Mouse (Mus musculus) kidney, embryonic 15.5 days (tissue): ENCODE data around the gene Ralgps1. TPM values are rescaled to one million over a fixed set of nuclear protein-coding genes. Genes with fewer than 3 reads are reported as not detected.

Experiments used
- ATAC-seq: fragments of 200-750 bp; cut with Nextera tagmentation; replicated peaks from 2 replicates; pipeline ENCODE4 v1.8.0; 2017; ENCODE audit warnings: moderate TSS enrichment; ENCODE audit not compliant: low FRiP score
- H3K27ac ChIP-seq: fragments of 300-500 bp; sonication (generic); 2 replicates; pipeline ENCODE4 v1.5.1; 2015; ENCODE audit warnings: mild to moderate bottlenecking, inconsistent platforms
- H3K27me3 ChIP-seq: fragments of 300-500 bp; sonication (generic); 2 replicates; pipeline ENCODE4 v1.6.1; 2015; ENCODE audit warnings: inconsistent platforms
- H3K36me3 ChIP-seq: fragments of 300-500 bp; sonication (generic); 2 replicates; pipeline ENCODE4 v1.6.1; 2015; ENCODE audit warnings: inconsistent platforms
- H3K4me1 ChIP-seq: fragments of 300-500 bp; sonication (generic); 2 replicates; pipeline ENCODE4 v1.6.1; 2015; ENCODE audit warnings: inconsistent platforms
- H3K4me2 ChIP-seq: fragments of 300-500 bp; sonication (generic); 2 replicates; pipeline ENCODE4 v1.6.1; 2015; ENCODE audit warnings: moderate library complexity, mild to moderate bottlenecking, inconsistent platforms
- H3K4me3 ChIP-seq: fragments of 300-500 bp; sonication (generic); replicated peaks from 2 replicates; pipeline ENCODE4 v1.5.1; 2015; ENCODE audit warnings: mild to moderate bottlenecking, inconsistent platforms
- H3K9ac ChIP-seq: fragments of 300-500 bp; sonication (generic); 2 replicates; pipeline ENCODE4 v1.6.1; 2015; ENCODE audit warnings: mild to moderate bottlenecking, inconsistent platforms
- H3K9me3 ChIP-seq: fragments of 300-500 bp; sonication (generic); replicated peaks from 2 replicates; pipeline ENCODE4 v1.6.1; 2016; ENCODE audit warnings: inconsistent platforms
- WGBS: fragments of 180-500 bp; shearing (Covaris S2); methylation state at CpG from one replicate; pipeline ENCODE4 v1.1.7; 2015; ENCODE audit warnings: mixed read lengths; 5-methylcytosine and 5-hydroxymethylcytosine counted together
- polyA plus RNA-seq: library from polyadenylated mRNA; unstranded; fragments of >200 nt; fragmentation: Nextera tagmentation; extraction: Ambion mirVana; gene quantifications from 2 replicates; pipeline ENCODE4 v1.2.1, GENCODE M21; 2015

The Ralgps1 gene
- polyA plus RNA-seq, 1 experiment from 2014 or later = 5.5 TPM

GRCm38 (mm10) chr2:33176516-33176915 lies 194.8 kb downstream of the Ralgps1 start:
- Histone ChIP-seq H3K27ac (no peak overlapping the region), H3K36me3 (no peaks in the 10 kb centered on the region), H3K4me2 (no peak overlapping the region), H3K9ac (no peak overlapping the region), H3K4me3 (no peak overlapping the region), H3K9me3 (no peaks in the 10 kb centered on the region), H3K27me3 (no peaks in the 10 kb centered on the region), H3K4me1 (peaks cover 23% of the 10 kb centered on the region)
- ATAC-seq = no peak
- 61% methylated on average over 7 of the region's 7 CpGs for WGBS

GRCm38 (mm10) chr2:33173686-33174085 lies 197.6 kb downstream of the Ralgps1 start:
- Histone ChIP-seq H3K4me1 (peaks cover 19% of the 10 kb centered on the region), H3K9ac (no peak overlapping the region), H3K36me3 (no peaks in the 10 kb centered on the region), H3K27me3 (no peaks in the 10 kb centered on the region), H3K9me3 (no peaks in the 10 kb centered on the region), H3K4me2 (no peak overlapping the region), H3K4me3 (no peak overlapping the region), H3K27ac (no peak overlapping the region)
- no peak for ATAC-seq
- 94% methylated on average over 7 of the region's 7 CpGs for WGBS

- Histone ChIP-seq H3K4me2 (no peak overlapping the region), H3K9ac (no peak overlapping the region), H3K36me3 (no peaks in the 10 kb centered on the region), H3K27me3 (no peaks in the 10 kb centered on the region), H3K4me3 (no peak overlapping the region), H3K27ac (no peak overlapping the region), H3K9me3 (no peaks in the 10 kb centered on the region), H3K4me1 (peaks cover 16% of the 10 kb centered on the region)
- ATAC-seq = no peak
- 77% methylated on average over 10 of the region's 10 CpGs for WGBS
Measured at GRCm38 (mm10) chr2:33173126-33173525, 198.2 kb downstream of the Ralgps1 start.

GRCm38 (mm10) chr2:33170777-33171565 lies 200.3 kb downstream of the Ralgps1 start:
- no peak overlapping the region for H3K9ac ChIP-seq
- H3K4me2 ChIP-seq = no peak overlapping the region
- no peaks in the 10 kb centered on the region for H3K9me3 ChIP-seq
- 61% methylated on average over 10 of the region's 10 CpGs for WGBS
- no peak overlapping the region for H3K27ac ChIP-seq
- no peak for ATAC-seq
- peaks cover 31% of the 10 kb centered on the region for H3K4me1 ChIP-seq
- H3K36me3 ChIP-seq = no peaks in the 10 kb centered on the region
- no peak overlapping the region for H3K4me3 ChIP-seq
- H3K27me3 ChIP-seq = no peaks in the 10 kb centered on the region

GRCm38 (mm10) chr2:33169445-33169844 lies 201.8 kb downstream of the Ralgps1 start:
- Histone ChIP-seq H3K27ac (no peak overlapping the region), H3K4me1 (peaks cover 46% of the 10 kb centered on the region), H3K27me3 (no peaks in the 10 kb centered on the region), H3K4me3 (no peak overlapping the region), H3K4me2 (no peak overlapping the region), H3K9me3 (no peaks in the 10 kb centered on the region), H3K36me3 (no peaks in the 10 kb centered on the region), H3K9ac (no peak overlapping the region)
- no peak for ATAC-seq
- WGBS = 60% methylated on average over 6 of the region's 6 CpGs

GRCm38 (mm10) chr2:33167060-33167459 lies 204.2 kb downstream of the Ralgps1 start:
- ATAC-seq = no peak
- H3K4me2 ChIP-seq = no peak overlapping the region
- no peak overlapping the region for H3K27ac ChIP-seq
- H3K4me1 ChIP-seq = peaks cover 48% of the 10 kb centered on the region
- H3K9ac ChIP-seq = no peak overlapping the region
- H3K27me3 ChIP-seq = no peaks in the 10 kb centered on the region
- H3K9me3 ChIP-seq = no peaks in the 10 kb centered on the region
- WGBS = 78% methylated on average over 3 of the region's 3 CpGs
- H3K4me3 ChIP-seq = no peak overlapping the region
- no peaks in the 10 kb centered on the region for H3K36me3 ChIP-seq

- 26% methylated on average over 7 of the region's 7 CpGs for WGBS
- no peak overlapping the region for H3K9ac ChIP-seq
- H3K9me3 ChIP-seq = no peaks in the 10 kb centered on the region
- no peak overlapping the region for H3K4me2 ChIP-seq
- H3K4me1 ChIP-seq = peaks cover 44% of the 10 kb centered on the region
- no peaks in the 10 kb centered on the region for H3K27me3 ChIP-seq
- peak overlapping the region; percentile 90 for H3K27ac ChIP-seq
- ATAC-seq = peak; percentile 62
- H3K36me3 ChIP-seq = no peaks in the 10 kb centered on the region
- H3K4me3 ChIP-seq = no peak overlapping the region
Measured at GRCm38 (mm10) chr2:33165710-33166374, 205.4 kb downstream of the Ralgps1 start.

- Histone ChIP-seq H3K36me3 (no peaks in the 10 kb centered on the region), H3K9me3 (no peaks in the 10 kb centered on the region), H3K4me3 (no peak overlapping the region), H3K4me1 (peaks cover 48% of the 10 kb centered on the region), H3K27ac (peak overlapping the region; percentile 90), H3K4me2 (no peak overlapping the region), H3K27me3 (no peaks in the 10 kb centered on the region), H3K9ac (no peak overlapping the region)
- peak; percentile 26; the same call in 1 of the 2 replicates for ATAC-seq
- WGBS = 44% methylated on average over 4 of the region's 4 CpGs
Measured at GRCm38 (mm10) chr2:33165229-33165628, 206.1 kb downstream of the Ralgps1 start.

GRCm38 (mm10) chr2:33164646-33165045 lies 206.6 kb downstream of the Ralgps1 start:
- H3K9me3 ChIP-seq = no peaks in the 10 kb centered on the region
- no peak overlapping the region for H3K4me3 ChIP-seq
- 52% methylated on average over 3 of the region's 3 CpGs for WGBS
- peaks cover 53% of the 10 kb centered on the region for H3K4me1 ChIP-seq
- no peaks in the 10 kb centered on the region for H3K36me3 ChIP-seq
- peak overlapping the region; percentile 90 for H3K27ac ChIP-seq
- no peaks in the 10 kb centered on the region for H3K27me3 ChIP-seq
- no peak overlapping the region for H3K9ac ChIP-seq
- ATAC-seq = no peak
- H3K4me2 ChIP-seq = no peak overlapping the region

- 89% methylated on average over 2 of the region's 2 CpGs for WGBS
- Histone ChIP-seq H3K27ac (no peak overlapping the region), H3K4me3 (no peak overlapping the region), H3K9me3 (no peaks in the 10 kb centered on the region), H3K27me3 (no peaks in the 10 kb centered on the region), H3K9ac (no peak overlapping the region), H3K4me2 (no peak overlapping the region), H3K4me1 (peaks cover 41% of the 10 kb centered on the region), H3K36me3 (no peaks in the 10 kb centered on the region)
- ATAC-seq = no peak
Measured at GRCm38 (mm10) chr2:33162126-33162525, 209.2 kb downstream of the Ralgps1 start.

GRCm38 (mm10) chr2:33160326-33160973 lies 210.8 kb downstream of the Ralgps1 start:
- Histone ChIP-seq H3K9ac (no peak overlapping the region), H3K9me3 (no peaks in the 10 kb centered on the region), H3K4me3 (no peak overlapping the region), H3K27me3 (no peaks in the 10 kb centered on the region), H3K4me2 (no peak overlapping the region), H3K27ac (peak overlapping the region; percentile 33; the same call in 1 of the 2 replicates), H3K4me1 (peaks cover 25% of the 10 kb centered on the region), H3K36me3 (no peaks in the 10 kb centered on the region)
- ATAC-seq = no peak; the same call in 1 of the 2 replicates
- 54% methylated on average over 12 of the region's 12 CpGs for WGBS

GRCm38 (mm10) chr2:33159593-33159992 lies 211.7 kb downstream of the Ralgps1 start:
- Histone ChIP-seq H3K4me2 (no peak overlapping the region), H3K4me1 (peaks cover 16% of the 10 kb centered on the region), H3K4me3 (no peak overlapping the region), H3K27me3 (no peaks in the 10 kb centered on the region), H3K9me3 (no peaks in the 10 kb centered on the region), H3K36me3 (no peaks in the 10 kb centered on the region), H3K27ac (no peak overlapping the region), H3K9ac (no peak overlapping the region)
- 93% methylated on average over 7 of the region's 7 CpGs for WGBS
- no peak for ATAC-seq
